Mouse (Mus musculus): Measurements from ENCODE around the gene Gm16181. TPM values are rescaled to one million over a fixed set of nuclear protein-coding genes. Genes with fewer than 3 reads are reported as not detected.
A peak's percentile ranks its signal among the peaks of the same experiment; 100 is the strongest.

Gene Gm16181
- polyA plus RNA-seq, 1 experiment from 2014 or later: 0.47 TPM

GRCm38 (mm10) chr17:35240384-35241304, 20.0 kb downstream of the Gm16181 start:
- 28% methylated on average over 12 of the region's 12 CpGs for WGBS
- Histone ChIP-seq H3K4me2 (ENCODE audit: low read depth, low read length) (peak overlapping the region; percentile 86), H3K36me3 (ENCODE audit: control insufficient read depth, insufficient read depth, low read length) (peaks cover 28% of the 10 kb centered on the region), H3K9ac (ENCODE audit: low read depth, low read length) (peak overlapping the region; percentile 100), H3K9me3 (ENCODE audit: control insufficient read depth, low read length) (no peaks in the 10 kb centered on the region), H3K27me3 (replicated peaks; ENCODE audit: control insufficient read depth, insufficient read depth, low read length) (no peaks in the 10 kb centered on the region), H3K4me1 (ENCODE audit: control insufficient read depth, insufficient read depth, low read length) (peaks cover 21% of the 10 kb centered on the region), H3K4me3 (ENCODE audit: low read depth, low read length) (peak overlapping the region; percentile 96), H3K27ac (replicated peaks; ENCODE audit: low read depth, low read length) (peak overlapping the region; percentile 99)
- no peak for DNase-seq (ENCODE audit: low spot score)
- ATAC-seq (ENCODE audit: low read depth): no peak

- Histone ChIP-seq H3K9ac (ENCODE audit: low read depth, low read length) (peak within 1 kb of the TSS; percentile 100), H3K36me3 (ENCODE audit: control insufficient read depth, insufficient read depth, low read length) (peaks cover 36% of the 10 kb centered on the region), H3K9me3 (ENCODE audit: control insufficient read depth, low read length) (no peaks in the 10 kb centered on the region), H3K4me3 (ENCODE audit: low read depth, low read length) (peak within 1 kb of the TSS; percentile 96), H3K27me3 (replicated peaks; ENCODE audit: control insufficient read depth, insufficient read depth, low read length) (no peaks in the 10 kb centered on the region), H3K27ac (replicated peaks; ENCODE audit: low read depth, low read length) (peak within 1 kb of the TSS; percentile 99), H3K4me2 (ENCODE audit: low read depth, low read length) (peak within 1 kb of the TSS; percentile 86), H3K4me1 (ENCODE audit: control insufficient read depth, insufficient read depth, low read length) (peaks cover 21% of the 10 kb centered on the region)
- ATAC-seq (ENCODE audit: low read depth): peak; percentile 93
- under 1% methylated on average over 49 of the region's 69 CpGs for WGBS
- peak; percentile 99 for DNase-seq (ENCODE audit: low spot score)
Measured at GRCm38 (mm10) chr17:35241305-35242014, 20.8 kb downstream of the Gm16181 start, which contains the start of gene Ddx39b. TSS of gene Ddx39b (plus strand) at chr17:35241746.

- Histone ChIP-seq H3K27me3 (replicated peaks; ENCODE audit: control insufficient read depth, insufficient read depth, low read length) (no peaks in the 10 kb centered on the region), H3K9ac (ENCODE audit: low read depth, low read length) (peak overlapping the region; percentile 100), H3K4me2 (ENCODE audit: low read depth, low read length) (peak overlapping the region; percentile 86), H3K36me3 (ENCODE audit: control insufficient read depth, insufficient read depth, low read length) (peaks cover 45% of the 10 kb centered on the region), H3K27ac (replicated peaks; ENCODE audit: low read depth, low read length) (peak overlapping the region; percentile 99), H3K9me3 (ENCODE audit: control insufficient read depth, low read length) (no peaks in the 10 kb centered on the region), H3K4me3 (ENCODE audit: low read depth, low read length) (peak overlapping the region; percentile 96), H3K4me1 (ENCODE audit: control insufficient read depth, insufficient read depth, low read length) (peaks cover 21% of the 10 kb centered on the region)
- ATAC-seq (ENCODE audit: low read depth): peak; percentile 28
- DNase-seq (ENCODE audit: low spot score): peak; percentile 84
- WGBS: under 1% methylated on average over 39 of the region's 55 CpGs
Measured at GRCm38 (mm10) chr17:35242015-35242941, 21.6 kb downstream of the Gm16181 start.

DNA sequence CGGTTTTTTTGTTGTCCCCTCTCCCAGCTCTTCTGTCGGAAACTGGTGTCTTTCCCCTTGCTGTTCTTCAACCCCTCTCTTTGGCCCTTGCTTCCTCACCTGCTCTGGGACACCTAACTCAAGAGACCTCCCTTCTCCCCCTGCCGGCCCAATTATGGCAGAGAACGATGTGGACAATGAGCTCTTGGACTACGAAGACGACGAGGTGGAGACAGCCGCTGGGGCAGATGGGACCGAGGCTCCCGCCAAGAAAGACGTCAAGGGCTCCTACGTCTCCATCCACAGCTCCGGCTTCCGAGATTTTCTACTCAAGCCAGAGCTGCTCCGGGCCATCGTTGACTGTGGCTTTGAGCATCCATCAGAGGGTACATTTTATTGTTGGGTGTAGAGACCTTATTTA, 22.5 kb downstream of the Gm16181 start:
- WGBS: 5% methylated on average over 16 of the region's 16 CpGs
- H3K4me1 ChIP-seq (ENCODE audit: control insufficient read depth, insufficient read depth, low read length): peaks cover 21% of the 10 kb centered on the region
- peak overlapping the region; percentile 96 for H3K4me3 ChIP-seq (ENCODE audit: low read depth, low read length)
- DNase-seq (ENCODE audit: low spot score): peak; percentile 56
- H3K9me3 ChIP-seq (ENCODE audit: control insufficient read depth, low read length): no peaks in the 10 kb centered on the region
- ATAC-seq (ENCODE audit: low read depth): no peak
- peak overlapping the region; percentile 86 for H3K4me2 ChIP-seq (ENCODE audit: low read depth, low read length)
- peak overlapping the region; percentile 99; the same call in 1 of the 2 replicates for H3K27ac ChIP-seq (replicated peaks; ENCODE audit: low read depth, low read length)
- H3K9ac ChIP-seq (ENCODE audit: low read depth, low read length): peak overlapping the region; percentile 100
- H3K36me3 ChIP-seq (ENCODE audit: control insufficient read depth, insufficient read depth, low read length): peaks cover 53% of the 10 kb centered on the region
- H3K27me3 ChIP-seq (replicated peaks; ENCODE audit: control insufficient read depth, insufficient read depth, low read length): no peaks in the 10 kb centered on the region

- Histone ChIP-seq H3K4me3 (ENCODE audit: low read depth, low read length) (peak overlapping the region; percentile 96; the same call in 1 of the 2 replicates), H3K4me1 (ENCODE audit: control insufficient read depth, insufficient read depth, low read length) (peaks cover 21% of the 10 kb centered on the region)
Measured at GRCm38 (mm10) chr17:35244999-35245398, 24.4 kb downstream of the Gm16181 start.

DNA sequence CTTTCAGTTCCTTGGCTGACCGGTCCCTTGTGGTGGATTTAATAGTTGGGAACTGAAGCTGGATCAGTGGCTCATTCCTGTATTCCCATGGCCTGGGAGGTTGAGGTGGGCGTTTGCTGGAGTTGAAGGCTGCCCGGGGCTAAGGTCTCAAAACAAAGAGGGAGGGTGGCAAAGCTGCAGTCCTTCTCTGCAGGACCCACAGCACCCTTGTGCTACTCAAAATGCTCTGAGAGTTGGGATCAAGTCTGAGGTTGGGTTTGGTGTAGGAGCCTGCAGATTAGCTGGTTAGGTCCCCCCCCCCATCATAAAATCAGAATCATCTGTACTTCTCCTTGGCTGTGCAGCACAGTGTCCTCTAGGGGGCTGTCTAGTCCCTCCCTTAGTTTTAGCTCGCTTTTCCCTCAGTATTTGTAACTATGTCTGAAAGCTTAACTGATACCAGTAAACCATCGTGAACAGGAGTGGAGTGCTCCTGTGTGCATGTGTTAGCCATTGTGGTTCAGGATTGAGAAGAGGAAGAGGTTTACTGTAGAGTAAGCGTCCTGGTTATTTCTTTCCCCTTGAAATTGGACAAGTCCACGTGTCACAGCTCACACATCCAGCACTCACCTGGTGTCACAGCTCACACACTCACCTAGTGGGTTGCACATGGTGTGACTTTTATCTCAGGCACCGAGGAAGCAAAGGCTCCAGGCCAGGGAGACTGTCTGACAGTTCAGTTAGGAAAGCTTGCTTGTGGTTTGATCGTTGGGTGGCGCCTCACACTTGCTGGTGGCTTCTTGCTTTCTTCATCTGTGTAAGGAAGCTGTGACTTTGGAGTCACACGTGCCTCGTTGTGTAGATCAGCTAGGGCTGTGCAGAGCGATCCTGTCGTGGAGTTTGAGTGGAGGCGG, 25.3 kb downstream of the Gm16181 start:
- H3K4me2 ChIP-seq (ENCODE audit: low read depth, low read length): no peak overlapping the region
- H3K27ac ChIP-seq (replicated peaks; ENCODE audit: low read depth, low read length): no peak overlapping the region
- peaks cover 15% of the 10 kb centered on the region for H3K4me1 ChIP-seq (ENCODE audit: control insufficient read depth, insufficient read depth, low read length)
- no peak for ATAC-seq (ENCODE audit: low read depth)
- H3K27me3 ChIP-seq (replicated peaks; ENCODE audit: control insufficient read depth, insufficient read depth, low read length): no peaks in the 10 kb centered on the region
- DNase-seq (ENCODE audit: low spot score): peak; percentile 54
- no peaks in the 10 kb centered on the region for H3K9me3 ChIP-seq (ENCODE audit: control insufficient read depth, low read length)
- 0 out of 2 replicates have a peak overlapping the region, but pooled peaks have one; percentile 6 for H3K9ac ChIP-seq (ENCODE audit: low read depth, low read length)
- WGBS: 77% methylated on average over 15 of the region's 15 CpGs
- peaks cover 82% of the 10 kb centered on the region for H3K36me3 ChIP-seq (ENCODE audit: control insufficient read depth, insufficient read depth, low read length)
- H3K4me3 ChIP-seq (ENCODE audit: low read depth, low read length): no peak overlapping the region

More at GRCm38 (mm10) chr17:35244999-35245398, 24.4 kb downstream of the Gm16181 start:
- H3K27me3 ChIP-seq (replicated peaks; ENCODE audit: control insufficient read depth, insufficient read depth, low read length): no peaks in the 10 kb centered on the region
- H3K27ac ChIP-seq (replicated peaks; ENCODE audit: low read depth, low read length): no peak overlapping the region
- H3K9me3 ChIP-seq (ENCODE audit: control insufficient read depth, low read length): no peaks in the 10 kb centered on the region
- no peak for DNase-seq (ENCODE audit: low spot score)
- H3K4me2 ChIP-seq (ENCODE audit: low read depth, low read length): peak overlapping the region; percentile 86
- peak overlapping the region; percentile 40; the same call in 1 of the 2 replicates for H3K9ac ChIP-seq (ENCODE audit: low read depth, low read length)
- peaks cover 72% of the 10 kb centered on the region for H3K36me3 ChIP-seq (ENCODE audit: control insufficient read depth, insufficient read depth, low read length)
- ATAC-seq (ENCODE audit: low read depth): no peak
- WGBS: 80% methylated on average over 2 of the region's 2 CpGs

- H3K36me3 ChIP-seq (ENCODE audit: control insufficient read depth, insufficient read depth, low read length): peaks cover 92% of the 10 kb centered on the region
- no peaks in the 10 kb centered on the region for H3K9me3 ChIP-seq (ENCODE audit: control insufficient read depth, low read length)
- no peak overlapping the region for H3K4me3 ChIP-seq (ENCODE audit: low read depth, low read length)
- WGBS: 87% methylated on average over 7 of the region's 7 CpGs
- ATAC-seq (ENCODE audit: low read depth): no peak
- no peak overlapping the region for H3K27ac ChIP-seq (replicated peaks; ENCODE audit: low read depth, low read length)
- H3K4me2 ChIP-seq (ENCODE audit: low read depth, low read length): no peak overlapping the region
- peaks cover 15% of the 10 kb centered on the region for H3K4me1 ChIP-seq (ENCODE audit: control insufficient read depth, insufficient read depth, low read length)
- no peak for DNase-seq (ENCODE audit: low spot score)
- H3K9ac ChIP-seq (ENCODE audit: low read depth, low read length): no peak overlapping the region
- no peaks in the 10 kb centered on the region for H3K27me3 ChIP-seq (replicated peaks; ENCODE audit: control insufficient read depth, insufficient read depth, low read length)
Measured at GRCm38 (mm10) chr17:35247144-35247543, 26.5 kb downstream of the Gm16181 start.
